Mouse (Mus musculus): Measurements from ENCODE around the gene Gm9821. TPM values are rescaled to one million over a fixed set of nuclear protein-coding genes. Genes with fewer than 3 reads are reported as not detected.

Gm9821 gene
- polyA plus RNA-seq (2016; fragmentation: Nextera tagmentation; extraction: Ambion mirVana), result 0.37 TPM in 2 replicates

DNA sequence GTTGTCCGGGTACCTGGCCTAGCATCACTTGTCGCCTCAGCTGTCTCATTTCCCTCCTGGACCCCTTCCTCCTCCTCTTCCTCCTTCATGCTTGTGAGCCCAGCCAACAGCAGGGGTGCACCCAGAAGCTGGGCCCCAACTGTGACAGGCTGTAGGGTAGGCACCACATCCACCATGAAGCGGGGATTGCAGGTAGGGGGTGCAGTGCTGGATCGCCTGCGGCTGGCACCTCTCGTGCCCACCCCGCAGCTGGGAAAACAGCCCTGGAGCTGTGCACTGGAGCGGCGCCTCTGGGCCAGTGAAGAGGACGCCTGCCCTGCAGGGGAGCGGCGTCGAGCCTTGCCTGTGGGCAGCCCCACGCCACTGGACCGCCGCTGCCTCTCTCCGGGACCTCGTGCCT lies at the start of gene Gm9821:
Gene Gm9821, plus strand, starts transcription at position 221 of the 400 bp plus-strand sequence.
- Histone ChIP-seq H3K4me2 (replicated peaks) (no peak within 1 kb of the TSS), H3K36me3 (0 out of 2 replicates have a peak, but pooled peaks cover 3% of the 10 kb centered on the region), H3K27ac (replicated peaks) (no peak within 1 kb of the TSS), H3K27me3 (no peaks in the 10 kb centered on the region; the same call in 1 of the 2 replicates), H3K4me3 (no peak within 1 kb of the TSS), H3K9ac (replicated peaks) (no peak within 1 kb of the TSS), H3K9me3 (no peaks in the 10 kb centered on the region), H3K4me1 (peaks cover 44% of the 10 kb centered on the region)
- 88% methylated on average over 18 of the region's 18 CpGs for WGBS
- no peak for ATAC-seq (ENCODE audit: low FRiP score, low read depth)

DNA sequence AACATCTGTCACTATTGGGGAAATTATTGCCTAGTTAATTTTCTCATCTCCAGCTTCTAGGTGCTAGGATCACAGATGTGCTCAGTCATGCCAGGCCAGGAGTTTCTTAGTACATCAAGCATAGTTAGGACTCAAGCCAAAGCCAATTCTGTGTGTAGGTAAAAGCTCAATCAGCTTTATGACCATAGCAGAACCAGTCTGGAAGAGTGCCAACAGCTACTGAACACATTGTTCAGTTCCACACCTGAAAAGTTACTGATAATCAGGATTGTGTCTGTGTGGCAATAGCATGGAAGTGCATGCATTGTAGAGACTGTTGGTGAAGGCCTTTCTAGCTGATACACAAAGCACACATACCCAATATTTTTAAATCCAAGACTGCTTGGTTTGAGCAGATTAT lies 47.5 kb upstream of the Gm9821 start:
- Histone ChIP-seq H3K27ac (replicated peaks) (no peak overlapping the region), H3K4me2 (replicated peaks) (no peak overlapping the region), H3K36me3 (peaks cover 17% of the 10 kb centered on the region; the same call in 1 of the 2 replicates), H3K9ac (replicated peaks) (no peak overlapping the region), H3K4me3 (no peak overlapping the region), H3K9me3 (no peaks in the 10 kb centered on the region), H3K4me1 (no peaks in the 10 kb centered on the region), H3K27me3 (no peaks in the 10 kb centered on the region)
- ATAC-seq (ENCODE audit: low FRiP score, low read depth), result no peak

DNA sequence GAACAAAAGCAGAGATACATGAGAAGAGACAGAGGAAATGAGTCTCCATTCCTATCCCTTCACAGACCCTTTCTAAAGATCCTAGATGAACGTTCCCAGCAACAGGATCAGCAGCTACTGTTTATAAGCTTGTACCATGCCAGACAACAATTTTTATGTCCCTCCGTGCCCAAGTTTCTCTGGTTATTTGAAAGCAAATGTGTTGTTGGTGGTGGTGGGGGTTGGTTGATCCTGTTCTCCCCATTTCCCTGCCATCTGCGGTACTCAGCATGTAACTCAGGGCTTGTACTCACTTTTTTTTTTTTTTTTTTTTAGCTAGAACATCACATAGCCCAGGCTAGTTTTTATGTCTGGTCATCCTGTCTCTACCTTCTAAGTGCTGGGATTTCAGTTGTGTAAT lies 46.4 kb upstream of the Gm9821 start:
- Histone ChIP-seq H3K27ac (replicated peaks) (no peak overlapping the region), H3K4me3 (no peak overlapping the region), H3K4me2 (replicated peaks) (no peak overlapping the region), H3K27me3 (no peaks in the 10 kb centered on the region), H3K9ac (replicated peaks) (no peak overlapping the region), H3K9me3 (no peaks in the 10 kb centered on the region), H3K4me1 (no peaks in the 10 kb centered on the region), H3K36me3 (peaks cover 12% of the 10 kb centered on the region; the same call in 1 of the 2 replicates)
- no peak for ATAC-seq (ENCODE audit: low FRiP score, low read depth)
- WGBS, result 92% methylated on average over 3 of the region's 3 CpGs

- Histone ChIP-seq H3K9me3 (no peaks in the 10 kb centered on the region), H3K4me2 (replicated peaks) (no peak overlapping the region), H3K36me3 (peaks cover 12% of the 10 kb centered on the region; the same call in 1 of the 2 replicates), H3K27me3 (no peaks in the 10 kb centered on the region), H3K4me3 (no peak overlapping the region), H3K27ac (replicated peaks) (no peak overlapping the region), H3K4me1 (no peaks in the 10 kb centered on the region), H3K9ac (replicated peaks) (no peak overlapping the region)
- 93% methylated on average over 8 of the region's 8 CpGs for WGBS
- ATAC-seq (ENCODE audit: low FRiP score, low read depth), result no peak
These were observed 45.1 kb upstream of the Gm9821 start for GRCm38 (mm10) chr2:91900431-91900830.

DNA sequence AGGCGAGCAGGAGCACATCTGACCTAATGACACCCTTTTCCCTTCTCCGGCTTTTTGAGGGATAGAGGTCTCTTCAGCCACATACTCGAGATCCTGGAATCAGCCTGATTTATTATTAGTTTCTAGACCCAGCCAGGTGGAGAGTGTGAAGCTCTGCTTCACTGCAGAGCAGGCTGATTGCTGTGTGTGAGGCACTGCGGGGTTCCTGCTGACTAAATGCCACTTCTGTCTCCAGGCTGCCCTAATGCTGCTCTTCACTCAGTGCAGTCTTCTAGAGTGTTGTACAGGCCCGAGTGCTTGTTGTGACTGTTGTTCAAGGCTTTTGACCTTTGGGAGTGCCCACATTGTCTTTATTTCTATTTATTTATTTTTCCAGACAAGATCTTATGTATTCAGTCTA lies 43.2 kb upstream of the Gm9821 start:
- H3K4me3 ChIP-seq, result no peak overlapping the region
- H3K36me3 ChIP-seq, result peaks cover 18% of the 10 kb centered on the region
- no peaks in the 10 kb centered on the region for H3K4me1 ChIP-seq
- H3K27ac ChIP-seq (replicated peaks), result no peak overlapping the region
- no peaks in the 10 kb centered on the region for H3K27me3 ChIP-seq
- H3K9ac ChIP-seq (replicated peaks), result no peak overlapping the region
- no peak overlapping the region for H3K4me2 ChIP-seq (replicated peaks)
- H3K9me3 ChIP-seq, result no peaks in the 10 kb centered on the region
- ATAC-seq (ENCODE audit: low FRiP score, low read depth), result no peak
- WGBS, result 70% methylated on average over 5 of the region's 5 CpGs

GRCm38 (mm10) chr2:91903171-91903925 lies 42.2 kb upstream of the Gm9821 start:
- no peak for ATAC-seq (ENCODE audit: low FRiP score, low read depth)
- 93% methylated on average over 3 of the region's 3 CpGs for WGBS
- no peak overlapping the region for H3K27ac ChIP-seq (replicated peaks)
- no peaks in the 10 kb centered on the region for H3K4me1 ChIP-seq
- H3K36me3 ChIP-seq, result peaks cover 19% of the 10 kb centered on the region
- H3K9ac ChIP-seq (replicated peaks), result no peak overlapping the region
- H3K9me3 ChIP-seq, result no peaks in the 10 kb centered on the region
- no peak overlapping the region for H3K4me3 ChIP-seq
- no peak overlapping the region for H3K4me2 ChIP-seq (replicated peaks)
- H3K27me3 ChIP-seq, result no peaks in the 10 kb centered on the region

- 70% methylated on average over 5 of the region's 5 CpGs for WGBS
- ATAC-seq (ENCODE audit: low FRiP score, low read depth), result no peak; the same call in 1 of the 2 replicates
- Histone ChIP-seq H3K4me3 (no peak overlapping the region), H3K27ac (replicated peaks) (peak overlapping the region; percentile 52), H3K27me3 (no peaks in the 10 kb centered on the region), H3K4me1 (no peaks in the 10 kb centered on the region), H3K9ac (replicated peaks) (no peak overlapping the region), H3K36me3 (peaks cover 33% of the 10 kb centered on the region), H3K9me3 (no peaks in the 10 kb centered on the region), H3K4me2 (replicated peaks) (no peak overlapping the region)
These were observed 40.7 kb upstream of the Gm9821 start for GRCm38 (mm10) chr2:91904618-91905307.

DNA sequence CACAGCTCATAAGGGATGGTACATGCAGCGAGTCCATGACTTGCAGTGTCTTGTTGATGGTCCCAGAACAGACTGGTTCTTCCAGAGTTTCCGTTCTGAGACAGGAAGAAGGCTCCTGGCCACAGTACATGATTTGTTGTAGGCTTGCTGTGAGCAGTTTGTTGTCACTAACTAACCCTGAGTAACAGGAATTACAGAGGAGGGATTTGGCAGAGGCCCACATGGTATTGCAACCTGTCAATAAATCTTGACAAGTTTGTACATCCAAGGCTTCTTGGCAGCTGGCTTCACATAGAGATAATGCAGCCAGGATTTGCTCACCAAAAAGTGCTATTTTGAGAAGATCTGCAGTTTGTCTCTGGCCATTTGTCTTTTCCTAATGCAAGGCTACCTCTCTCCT lies 39.4 kb upstream of the Gm9821 start:
- H3K27me3 ChIP-seq, result no peaks in the 10 kb centered on the region
- peaks cover 35% of the 10 kb centered on the region for H3K36me3 ChIP-seq
- no peak overlapping the region for H3K9ac ChIP-seq (replicated peaks)
- no peaks in the 10 kb centered on the region for H3K9me3 ChIP-seq
- 98% methylated on average over 2 of the region's 2 CpGs for WGBS
- H3K4me2 ChIP-seq (replicated peaks), result no peak overlapping the region
- no peak for ATAC-seq (ENCODE audit: low FRiP score, low read depth)
- H3K4me1 ChIP-seq, result no peaks in the 10 kb centered on the region
- no peak overlapping the region for H3K27ac ChIP-seq (replicated peaks)
- no peak overlapping the region for H3K4me3 ChIP-seq

GRCm38 (mm10) chr2:91912616-91913015 lies 32.9 kb upstream of the Gm9821 start:
- no peak overlapping the region for H3K27ac ChIP-seq (replicated peaks)
- no peaks in the 10 kb centered on the region for H3K9me3 ChIP-seq
- H3K4me3 ChIP-seq, result no peak overlapping the region
- peaks cover 74% of the 10 kb centered on the region for H3K36me3 ChIP-seq
- H3K9ac ChIP-seq (replicated peaks), result no peak overlapping the region
- no peak for ATAC-seq (ENCODE audit: low FRiP score, low read depth)
- no peaks in the 10 kb centered on the region for H3K4me1 ChIP-seq
- H3K4me2 ChIP-seq (replicated peaks), result no peak overlapping the region
- 83% methylated on average over 3 of the region's 3 CpGs for WGBS
- H3K27me3 ChIP-seq, result no peaks in the 10 kb centered on the region

GRCm38 (mm10) chr2:91913328-91914110 lies 32.0 kb upstream of the Gm9821 start:
- Histone ChIP-seq H3K9me3 (no peaks in the 10 kb centered on the region), H3K4me2 (replicated peaks) (no peak overlapping the region), H3K36me3 (peaks cover 81% of the 10 kb centered on the region), H3K9ac (replicated peaks) (no peak overlapping the region), H3K27me3 (no peaks in the 10 kb centered on the region), H3K4me3 (no peak overlapping the region), H3K4me1 (no peaks in the 10 kb centered on the region), H3K27ac (replicated peaks) (no peak overlapping the region)
- WGBS, result 92% methylated on average over 7 of the region's 7 CpGs
- ATAC-seq (ENCODE audit: low FRiP score, low read depth), result no peak

DNA sequence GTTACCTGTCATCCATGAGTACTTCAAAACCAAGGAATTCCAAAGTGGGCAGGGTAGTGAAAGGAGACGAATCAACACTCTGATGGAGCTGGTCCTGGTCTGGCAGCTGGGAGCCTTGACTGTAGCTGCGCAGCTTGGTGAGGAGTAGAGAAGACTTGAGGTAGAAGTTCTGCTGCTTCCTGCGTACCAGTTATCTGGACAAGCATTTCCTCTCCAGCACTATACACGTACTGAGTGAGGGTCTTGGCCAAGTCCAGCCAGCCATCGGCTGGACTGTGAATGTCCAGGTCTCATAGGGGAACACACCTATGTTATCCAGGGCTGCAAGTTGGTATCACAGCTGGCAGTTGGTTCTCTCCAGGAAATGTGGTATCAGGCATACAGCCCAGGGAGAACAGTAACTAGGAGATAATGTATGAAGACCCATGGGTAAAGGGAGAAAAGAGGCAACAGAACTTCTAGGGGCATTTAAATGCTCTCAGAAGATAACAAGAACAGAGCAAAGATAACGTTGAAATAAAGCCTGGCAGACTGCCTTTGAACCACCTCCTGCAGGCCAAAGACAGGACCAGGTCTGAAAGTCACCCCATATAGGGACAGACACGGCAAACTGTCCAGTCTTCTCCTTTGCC lies 29.0 kb upstream of the Gm9821 start:
- Histone ChIP-seq H3K27me3 (peaks cover 21% of the 10 kb centered on the region), H3K9ac (replicated peaks) (no peak overlapping the region), H3K4me1 (peaks cover 6% of the 10 kb centered on the region; the same call in 1 of the 2 replicates), H3K4me3 (no peak overlapping the region), H3K9me3 (no peaks in the 10 kb centered on the region), H3K36me3 (peaks cover 63% of the 10 kb centered on the region), H3K27ac (replicated peaks) (no peak overlapping the region), H3K4me2 (replicated peaks) (no peak overlapping the region)
- WGBS, result 92% methylated on average over 7 of the region's 7 CpGs
- no peak for ATAC-seq (ENCODE audit: low FRiP score, low read depth)

Data from midbrain, embryonic 12.5 days (tissue).